Mouse (Mus musculus): Measurements from ENCODE around the gene Kat2b. TPM values are rescaled to one million over a fixed set of nuclear protein-coding genes. Genes with fewer than 3 reads are reported as not detected.

Gene Kat2b
- polyA plus RNA-seq, 1 experiment = 2.4 TPM

GRCm38 (mm10) chr17:53659230-53659629 is 92.6 kb downstream of the Kat2b start:
- H3ac ChIP-seq (ENCODE audit: control insufficient read depth, insufficient read length, low read depth) = no peak overlapping the region
- H3K27me3 ChIP-seq (ENCODE audit: control insufficient read depth, insufficient read depth, insufficient read length) = no peaks in the 10 kb centered on the region
- no peaks in the 10 kb centered on the region for H3K79me3 ChIP-seq (ENCODE audit: low read depth)
- no peaks in the 10 kb centered on the region for H3K79me2 ChIP-seq (ENCODE audit: control insufficient read depth, insufficient read depth)
- TF ChIP-seq USF1 (IDR thresholded peaks at IDR 0.05; ENCODE audit: low read depth) = no peak
- no peak for TF ChIP-seq MAX (IDR thresholded peaks at IDR 0.05)
- no peak for TF ChIP-seq CEBPB (IDR thresholded peaks at IDR 0.05; ENCODE audit: low read depth)
- no peak for TF ChIP-seq MYOD1 (IDR thresholded peaks at IDR 0.05; ENCODE audit: control insufficient read depth, insufficient read length, low read depth)
- no peak for TF ChIP-seq FOSL1 (IDR thresholded peaks at IDR 0.05; ENCODE audit: insufficient read depth, low read length, poor library complexity, severe bottlenecking)
- TF ChIP-seq CTCF (IDR thresholded peaks at IDR 0.05; ENCODE audit: control insufficient read depth, insufficient read depth, insufficient read length) = no peak
- no peak for TF ChIP-seq MYOG (IDR thresholded peaks at IDR 0.05; ENCODE audit: control insufficient read depth, extremely low read depth, insufficient read length)
- peaks cover under 1% of the 10 kb centered on the region for H3K36me3 ChIP-seq (ENCODE audit: control insufficient read depth, insufficient read depth)
- H3K4me3 ChIP-seq (ENCODE audit: insufficient read depth, poor library complexity, severe bottlenecking) = no peak overlapping the region

- Histone ChIP-seq H3K79me3 (ENCODE audit: low read depth) (no peaks in the 10 kb centered on the region), H3K27me3 (ENCODE audit: control insufficient read depth, insufficient read depth, insufficient read length) (no peaks in the 10 kb centered on the region), H3ac (ENCODE audit: control insufficient read depth, insufficient read length, low read depth) (no peak overlapping the region), H3K79me2 (ENCODE audit: control insufficient read depth, insufficient read depth) (no peaks in the 10 kb centered on the region), H3K4me3 (ENCODE audit: insufficient read depth, poor library complexity, severe bottlenecking) (no peak overlapping the region), H3K36me3 (ENCODE audit: control insufficient read depth, insufficient read depth) (no peaks in the 10 kb centered on the region)
- TF ChIP-seq CTCF (IDR thresholded peaks at IDR 0.05; ENCODE audit: control insufficient read depth, insufficient read depth, insufficient read length) (no peak), MYOG (IDR thresholded peaks at IDR 0.05; ENCODE audit: control insufficient read depth, extremely low read depth, insufficient read length) (no peak), USF1 (IDR thresholded peaks at IDR 0.05; ENCODE audit: low read depth) (no peak), FOSL1 (IDR thresholded peaks at IDR 0.05; ENCODE audit: insufficient read depth, low read length, poor library complexity, severe bottlenecking) (no peak), CEBPB (IDR thresholded peaks at IDR 0.05; ENCODE audit: low read depth) (no peak), MYOD1 (IDR thresholded peaks at IDR 0.05; ENCODE audit: control insufficient read depth, insufficient read length, low read depth) (no peak), MAX (IDR thresholded peaks at IDR 0.05) (no peak)
These were observed 93.1 kb downstream of the Kat2b start for GRCm38 (mm10) chr17:53659738-53660137.

GRCm38 (mm10) chr17:53661056-53661840 is 94.6 kb downstream of the Kat2b start:
- TF ChIP-seq FOSL1 (IDR thresholded peaks at IDR 0.05; ENCODE audit: insufficient read depth, low read length, poor library complexity, severe bottlenecking) = no peak
- no peaks in the 10 kb centered on the region for H3K79me3 ChIP-seq (ENCODE audit: low read depth)
- H3ac ChIP-seq (ENCODE audit: control insufficient read depth, insufficient read length, low read depth) = no peak overlapping the region
- no peaks in the 10 kb centered on the region for H3K36me3 ChIP-seq (ENCODE audit: control insufficient read depth, insufficient read depth)
- no peaks in the 10 kb centered on the region for H3K27me3 ChIP-seq (ENCODE audit: control insufficient read depth, insufficient read depth, insufficient read length)
- no peak overlapping the region for H3K4me3 ChIP-seq (ENCODE audit: insufficient read depth, poor library complexity, severe bottlenecking)
- no peaks in the 10 kb centered on the region for H3K79me2 ChIP-seq (ENCODE audit: control insufficient read depth, insufficient read depth)

- Histone ChIP-seq H3K79me3 (ENCODE audit: low read depth) (no peaks in the 10 kb centered on the region), H3K79me2 (ENCODE audit: control insufficient read depth, insufficient read depth) (no peaks in the 10 kb centered on the region), H3ac (ENCODE audit: control insufficient read depth, insufficient read length, low read depth) (no peak overlapping the region), H3K27me3 (ENCODE audit: control insufficient read depth, insufficient read depth, insufficient read length) (no peaks in the 10 kb centered on the region), H3K4me3 (ENCODE audit: insufficient read depth, poor library complexity, severe bottlenecking) (no peak overlapping the region), H3K36me3 (ENCODE audit: control insufficient read depth, insufficient read depth) (peaks cover 12% of the 10 kb centered on the region)
- TF ChIP-seq MYOD1 (IDR thresholded peaks at IDR 0.05; ENCODE audit: control insufficient read depth, insufficient read length, low read depth) (no peak), MAX (IDR thresholded peaks at IDR 0.05) (no peak), CTCF (IDR thresholded peaks at IDR 0.05; ENCODE audit: control insufficient read depth, insufficient read depth, insufficient read length) (no peak), CEBPB (IDR thresholded peaks at IDR 0.05; ENCODE audit: low read depth) (no peak), MYOG (IDR thresholded peaks at IDR 0.05; ENCODE audit: control insufficient read depth, extremely low read depth, insufficient read length) (no peak), FOSL1 (IDR thresholded peaks at IDR 0.05; ENCODE audit: insufficient read depth, low read length, poor library complexity, severe bottlenecking) (no peak), USF1 (IDR thresholded peaks at IDR 0.05; ENCODE audit: low read depth) (no peak)
These were observed 97.6 kb downstream of the Kat2b start for GRCm38 (mm10) chr17:53664267-53664666.

- TF ChIP-seq CTCF (IDR thresholded peaks at IDR 0.05; ENCODE audit: control insufficient read depth, insufficient read depth, insufficient read length) (no peak), MYOG (IDR thresholded peaks at IDR 0.05; ENCODE audit: control insufficient read depth, extremely low read depth, insufficient read length) (no peak), USF1 (IDR thresholded peaks at IDR 0.05; ENCODE audit: low read depth) (no peak), FOSL1 (IDR thresholded peaks at IDR 0.05; ENCODE audit: insufficient read depth, low read length, poor library complexity, severe bottlenecking) (no peak), MAX (IDR thresholded peaks at IDR 0.05) (no peak)
- peaks cover 15% of the 10 kb centered on the region for H3K36me3 ChIP-seq (ENCODE audit: control insufficient read depth, insufficient read depth)
These were observed 98.2 kb downstream of the Kat2b start for GRCm38 (mm10) chr17:53664703-53665382.

More at GRCm38 (mm10) chr17:53664703-53665382, 98.2 kb downstream of the Kat2b start:
- Histone ChIP-seq H3K79me2 (ENCODE audit: control insufficient read depth, insufficient read depth) (no peaks in the 10 kb centered on the region), H3K79me3 (ENCODE audit: low read depth) (no peaks in the 10 kb centered on the region), H3K4me3 (ENCODE audit: insufficient read depth, poor library complexity, severe bottlenecking) (no peak overlapping the region), H3ac (ENCODE audit: control insufficient read depth, insufficient read length, low read depth) (no peak overlapping the region), H3K27me3 (ENCODE audit: control insufficient read depth, insufficient read depth, insufficient read length) (no peaks in the 10 kb centered on the region)

All from C2C12 (cell line).